Mouse (Mus musculus): ENCODE data around the gene 4930535I16Rik. TPM values are rescaled to one million over a fixed set of nuclear protein-coding genes. Genes with fewer than 3 reads are reported as not detected.

The 4930535I16Rik gene
- polyA plus RNA-seq, 1 experiment from 2014 or later = not detected

- Histone ChIP-seq H3K27me3 (ENCODE audit: control insufficient read depth, insufficient read depth, low read length) (no peaks in the 10 kb centered on the region), H3K4me1 (ENCODE audit: control insufficient read depth, insufficient read depth, low read length) (no peaks in the 10 kb centered on the region), H3K27ac (replicated peaks; ENCODE audit: low read depth, low read length) (no peak overlapping the region), H3K9ac (ENCODE audit: low read length) (no peak overlapping the region), H3K4me3 (ENCODE audit: low read depth, low read length) (no peak overlapping the region), H3K36me3 (ENCODE audit: control insufficient read depth, insufficient read depth, low read length) (no peaks in the 10 kb centered on the region), H3K4me2 (ENCODE audit: low read depth, severe bottlenecking) (no peak overlapping the region), H3K9me3 (ENCODE audit: control insufficient read depth, low read length) (no peaks in the 10 kb centered on the region)
- DNase-seq (ENCODE audit: low spot score) (peak; percentile 71), ATAC-seq (ENCODE audit: insufficient number of reproducible peaks, low FRiP score, low TSS enrichment, low read depth) (no peak)
- WGBS = 12% methylated on average over 5 of the region's 5 CpGs
These were observed 19.1 kb downstream of the 4930535I16Rik start for GRCm38 (mm10) chr4:123898696-123899095.

- ATAC-seq (ENCODE audit: insufficient number of reproducible peaks, low FRiP score, low TSS enrichment, low read depth) = no peak
- no peaks in the 10 kb centered on the region for H3K27me3 ChIP-seq (ENCODE audit: control insufficient read depth, insufficient read depth, low read length)
- no peak overlapping the region for H3K4me3 ChIP-seq (ENCODE audit: low read depth, low read length)
- no peak for DNase-seq (ENCODE audit: low spot score)
- 88% methylated on average over 4 of the region's 4 CpGs for WGBS
- no peak overlapping the region for H3K4me2 ChIP-seq (ENCODE audit: low read depth, severe bottlenecking)
- no peaks in the 10 kb centered on the region for H3K4me1 ChIP-seq (ENCODE audit: control insufficient read depth, insufficient read depth, low read length)
- H3K9ac ChIP-seq (ENCODE audit: low read length) = no peak overlapping the region
- no peaks in the 10 kb centered on the region for H3K9me3 ChIP-seq (ENCODE audit: control insufficient read depth, low read length)
- H3K36me3 ChIP-seq (ENCODE audit: control insufficient read depth, insufficient read depth, low read length) = no peaks in the 10 kb centered on the region
- H3K27ac ChIP-seq (replicated peaks; ENCODE audit: low read depth, low read length) = no peak overlapping the region
These were observed 23.5 kb downstream of the 4930535I16Rik start for GRCm38 (mm10) chr4:123894295-123894694.

- ATAC-seq (ENCODE audit: insufficient number of reproducible peaks, low FRiP score, low TSS enrichment, low read depth) = no peak
- no peaks in the 10 kb centered on the region for H3K27me3 ChIP-seq (ENCODE audit: control insufficient read depth, insufficient read depth, low read length)
- no peaks in the 10 kb centered on the region for H3K4me1 ChIP-seq (ENCODE audit: control insufficient read depth, insufficient read depth, low read length)
- no peak overlapping the region for H3K4me2 ChIP-seq (ENCODE audit: low read depth, severe bottlenecking)
- no peaks in the 10 kb centered on the region for H3K9me3 ChIP-seq (ENCODE audit: control insufficient read depth, low read length)
- no peak overlapping the region for H3K27ac ChIP-seq (replicated peaks; ENCODE audit: low read depth, low read length)
- DNase-seq (ENCODE audit: low spot score) = no peak
- WGBS = 93% methylated on average over 5 of the region's 5 CpGs
- no peak overlapping the region for H3K9ac ChIP-seq (ENCODE audit: low read length)
- H3K4me3 ChIP-seq (ENCODE audit: low read depth, low read length) = no peak overlapping the region
- H3K36me3 ChIP-seq (ENCODE audit: control insufficient read depth, insufficient read depth, low read length) = no peaks in the 10 kb centered on the region
These were observed 24.1 kb downstream of the 4930535I16Rik start for GRCm38 (mm10) chr4:123893726-123894125.

Other genes starting within 250 kb of the 4930535I16Rik start
- 71.0 and 77.0 TPM in 2 replicates for gene Macf1, start 233.7 kb downstream of the 4930535I16Rik start, polyA plus RNA-seq (2014; fragmentation: Nextera tagmentation; extraction: Ambion mirVana)
- 327 and 334 TPM in 2 replicates for gene Ndufs5, start 199.8 kb downstream of the 4930535I16Rik start, polyA plus RNA-seq (2014; fragmentation: Nextera tagmentation; extraction: Ambion mirVana)
- 68.8 and 69.0 TPM in 2 replicates for gene Akirin1, start 167.7 kb downstream of the 4930535I16Rik start, polyA plus RNA-seq (2014; fragmentation: Nextera tagmentation; extraction: Ambion mirVana)
- 1.3 and 1.7 TPM in 2 replicates for gene Rhbdl2, start 130.1 kb downstream of the 4930535I16Rik start, polyA plus RNA-seq (2014; fragmentation: Nextera tagmentation; extraction: Ambion mirVana)
- gene 4933427I04Rik, start 58.3 kb downstream of the 4930535I16Rik start, polyA plus RNA-seq (2014; fragmentation: Nextera tagmentation; extraction: Ambion mirVana) = 0.11 TPM in 1 of 2 replicates, not detected in the other
- gene Mycbp, start 13.2 kb downstream of the 4930535I16Rik start, polyA plus RNA-seq (2014; fragmentation: Nextera tagmentation; extraction: Ambion mirVana) = 80.7 and 82.8 TPM in 2 replicates
- 42.1 and 47.0 TPM in 2 replicates for gene Rragc, start 576 bp downstream of the 4930535I16Rik start, polyA plus RNA-seq (2014; fragmentation: Nextera tagmentation; extraction: Ambion mirVana)

Measured in limb, embryonic 11.5 days (tissue).